Mouse (Mus musculus) CH12.LX (cell line): ENCODE results near the gene Fdxr. TPM values are rescaled to one million over a fixed set of nuclear protein-coding genes. Genes with fewer than 3 reads are reported as not detected.

Experiments
- DNase-seq: peaks from one replicate; pipeline ENCODE4 v3.0.0-alpha.2; 2013; ENCODE audit errors: extremely low read depth
- H3K27ac ChIP-seq: 2 replicates; pipeline ENCODE4 v1.5.1; 2012; ENCODE audit warnings: low read depth, mild to moderate bottlenecking, control low read depth, moderate library complexity; ENCODE audit not compliant: insufficient read depth
- H3K27me3 ChIP-seq: replicated peaks from 2 replicates; pipeline ENCODE3; 2012; ENCODE audit warnings: inconsistent platforms
- H3K36me3 ChIP-seq, 2 experiments: replicated peaks in 1 of 2; 2 replicates each; pipeline versions ENCODE3 to v1.6.1; 2012; ENCODE audit warnings: inconsistent platforms in 1 of 2, low read length in 1 of 2, mild to moderate bottlenecking in 1 of 2, mixed read lengths in 1 of 2, moderate library complexity in 1 of 2; ENCODE audit not compliant: control insufficient read depth in 1 of 2, insufficient read depth in 1 of 2
- H3K4me1 ChIP-seq, 2 experiments: 2 replicates each; pipeline ENCODE4 v1.6.1; 2012; ENCODE audit warnings: inconsistent platforms in 1 of 2, moderate library complexity in 1 of 2; ENCODE audit not compliant: insufficient read depth in 2 of 2, control insufficient read depth in 1 of 2
- H3K4me2 ChIP-seq: 2 replicates; pipeline ENCODE4 v1.6.1; 2012; ENCODE audit warnings: low read depth, mild to moderate bottlenecking, control low read depth; ENCODE audit not compliant: poor library complexity, insufficient read depth, severe bottlenecking
- H3K4me3 ChIP-seq, 3 experiments: fragments of 150-350 bp in 1 of 3; sonication (generic) in 1 of 3; replicated peaks in 1 of 3; 2 replicates each; pipeline versions ENCODE3 to v1.5.1; 2011 to 2012; ENCODE audit warnings: low read depth in 2 of 3, low read length in 2 of 3, mild to moderate bottlenecking in 2 of 3, moderate library complexity in 2 of 3, control low read depth in 1 of 3, improper control_type of control experiment in 1 of 3, inconsistent platforms in 1 of 3, mixed read lengths in 1 of 3; ENCODE audit not compliant: poor library complexity in 1 of 3
- H3K79me2 ChIP-seq: replicated peaks from 2 replicates; pipeline ENCODE4 v1.6.1; 2012; ENCODE audit warnings: mild to moderate bottlenecking, moderate library complexity; ENCODE audit not compliant: control insufficient read depth, poor library complexity, insufficient read depth, severe bottlenecking; ENCODE audit errors: extremely low read depth
- H3K9ac ChIP-seq: 2 replicates; pipeline ENCODE4 v1.6.1; 2012; ENCODE audit warnings: low read depth, mild to moderate bottlenecking, control low read depth, moderate library complexity; ENCODE audit not compliant: insufficient read depth
- H3K9me3 ChIP-seq: replicated peaks from 2 replicates; pipeline ENCODE3; 2012; ENCODE audit warnings: low read length, inconsistent platforms, mixed read lengths
- BHLHE40 ChIP-seq: IDR thresholded peaks from 2 replicates; pipeline ENCODE4 v1.6.1; 2011; ENCODE audit warnings: mild to moderate bottlenecking, low read depth, low read length, improper control_type of control experiment
- CHD1 ChIP-seq: IDR thresholded peaks from 2 replicates; pipeline ENCODE4 v1.6.1; 2012; ENCODE audit warnings: low read depth, low read length, improper control_type of control experiment, inconsistent platforms
- CHD2 ChIP-seq: IDR thresholded peaks from 2 replicates; pipeline ENCODE4 v1.6.1; 2011; ENCODE audit warnings: low read length, improper control_type of control experiment
- CTCF ChIP-seq, 2 experiments: IDR thresholded peaks in 1 of 2; conservative IDR thresholded peaks in 1 of 2; 2 replicates each; pipeline ENCODE4 v1.5.1; 2011 to 2012; ENCODE audit warnings: low read depth in 2 of 2, low read length in 2 of 2, improper control_type of control experiment in 1 of 2, inconsistent platforms in 1 of 2, mild to moderate bottlenecking in 1 of 2, moderate library complexity in 1 of 2
- E2F4 ChIP-seq: IDR thresholded peaks from 2 replicates; pipeline ENCODE4 v1.6.1; 2011; ENCODE audit warnings: low read depth, low read length, improper control_type of control experiment; ENCODE audit not compliant: insufficient replicate concordance
- EP300 ChIP-seq: IDR thresholded peaks from 2 replicates; pipeline ENCODE4 v1.6.1; 2011; ENCODE audit warnings: low read length, improper control_type of control experiment
- ETS1 ChIP-seq: conservative IDR thresholded peaks from 2 replicates; pipeline ENCODE4 v1.6.1; 2012; ENCODE audit warnings: low read depth, mild to moderate bottlenecking, inconsistent platforms, low read length, improper control_type of control experiment, moderate library complexity
- GABPA ChIP-seq: IDR thresholded peaks from 2 replicates; pipeline ENCODE4 v1.6.1; 2012; ENCODE audit warnings: low read depth, low read length, improper control_type of control experiment, inconsistent platforms; ENCODE audit not compliant: insufficient replicate concordance
- JUND ChIP-seq: conservative IDR thresholded peaks from 2 replicates; pipeline ENCODE4 v1.6.1; 2011; ENCODE audit warnings: low read depth, low read length, improper control_type of control experiment
- KAT2A ChIP-seq: IDR thresholded peaks from 2 replicates; pipeline ENCODE4 v1.6.1; 2012; ENCODE audit warnings: low read length, improper control_type of control experiment, inconsistent platforms; ENCODE audit not compliant: insufficient replicate concordance
- MAFK ChIP-seq: IDR thresholded peaks from 2 replicates; pipeline ENCODE4 v1.6.1; 2011; ENCODE audit warnings: low read length, improper control_type of control experiment; ENCODE audit not compliant: insufficient replicate concordance
- MAX ChIP-seq: IDR thresholded peaks from 2 replicates; pipeline ENCODE4 v1.6.1; 2011; ENCODE audit warnings: low read length, improper control_type of control experiment
- MAZ ChIP-seq: IDR thresholded peaks from 2 replicates; pipeline ENCODE4 v1.6.1; 2012; ENCODE audit warnings: low read depth, mild to moderate bottlenecking, inconsistent platforms, low read length, improper control_type of control experiment, moderate library complexity
- MEF2A ChIP-seq: IDR thresholded peaks from 2 replicates; pipeline ENCODE4 v1.6.1; 2014; ENCODE audit warnings: low read depth, mild to moderate bottlenecking, inconsistent platforms, low read length, improper control_type of control experiment, borderline replicate concordance
- MXI1 ChIP-seq: IDR thresholded peaks from 2 replicates; pipeline ENCODE4 v1.6.1; 2011; ENCODE audit warnings: mild to moderate bottlenecking, low read depth, low read length, improper control_type of control experiment
- NELFE ChIP-seq: IDR thresholded peaks from 2 replicates; pipeline ENCODE4 v1.6.1; 2011; ENCODE audit warnings: low read depth, low read length, improper control_type of control experiment
- NRF1 ChIP-seq: IDR thresholded peaks from 2 replicates; pipeline ENCODE4 v1.6.1; 2014; ENCODE audit warnings: low read depth, mild to moderate bottlenecking, inconsistent platforms, low read length, improper control_type of control experiment, moderate library complexity
- POLR2A ChIP-seq: IDR thresholded peaks from 2 replicates; pipeline ENCODE4 v1.6.1; 2011; ENCODE audit warnings: low read depth, mild to moderate bottlenecking, improper control_type of control experiment, low read length
- POLR2AphosphoS2 ChIP-seq: IDR thresholded peaks from 2 replicates; pipeline ENCODE4 v1.6.1; 2011; ENCODE audit warnings: low read depth, low read length, improper control_type of control experiment
- RAD21 ChIP-seq: IDR thresholded peaks from 2 replicates; pipeline ENCODE4 v1.6.1; 2011; ENCODE audit warnings: low read depth, mild to moderate bottlenecking, low read length, improper control_type of control experiment, moderate library complexity
- RCOR1 ChIP-seq: conservative IDR thresholded peaks from 2 replicates; pipeline ENCODE4 v1.6.1; 2012; ENCODE audit warnings: low read depth, mild to moderate bottlenecking, inconsistent platforms, low read length, improper control_type of control experiment
- SIN3A ChIP-seq: IDR thresholded peaks from 2 replicates; pipeline ENCODE4 v1.6.1; 2012; ENCODE audit warnings: low read length, improper control_type of control experiment, inconsistent platforms
- SMC3 ChIP-seq: IDR thresholded peaks from 2 replicates; pipeline ENCODE4 v1.6.1; 2011; ENCODE audit warnings: low read depth, low read length, improper control_type of control experiment
- TBP ChIP-seq: conservative IDR thresholded peaks from 2 replicates; pipeline ENCODE4 v1.6.1; 2011; ENCODE audit warnings: low read depth, low read length, improper control_type of control experiment
- TCF12 ChIP-seq: IDR thresholded peaks from 2 replicates; pipeline ENCODE4 v1.6.1; 2014; ENCODE audit warnings: low read depth, mild to moderate bottlenecking, inconsistent platforms, low read length, improper control_type of control experiment
- USF1 ChIP-seq: IDR thresholded peaks from 2 replicates; pipeline ENCODE4 v1.6.1; 2014; ENCODE audit warnings: low read depth, mild to moderate bottlenecking, inconsistent platforms, low read length, improper control_type of control experiment
- USF2 ChIP-seq: conservative IDR thresholded peaks from 2 replicates; pipeline ENCODE4 v1.6.1; 2011; ENCODE audit warnings: low read depth, low read length, improper control_type of control experiment
- ZC3H11A ChIP-seq: IDR thresholded peaks from 2 replicates; pipeline ENCODE4 v1.6.1; 2012; ENCODE audit warnings: low read depth, mild to moderate bottlenecking, inconsistent platforms, low read length, improper control_type of control experiment
- ZKSCAN1 ChIP-seq: IDR thresholded peaks from 2 replicates; pipeline ENCODE4 v1.6.1; 2012; ENCODE audit warnings: low read depth, inconsistent platforms, low read length, improper control_type of control experiment, borderline replicate concordance
- ZMIZ1 ChIP-seq: IDR thresholded peaks from 2 replicates; pipeline ENCODE4 v1.6.1; 2012; ENCODE audit warnings: low read depth, mild to moderate bottlenecking, inconsistent platforms, low read length, improper control_type of control experiment
- ZNF384 ChIP-seq: IDR thresholded peaks from 2 replicates; pipeline ENCODE4 v1.6.1; 2012; ENCODE audit warnings: low read depth, low read length, improper control_type of control experiment, inconsistent platforms
- dilution Hi-C: fragments of 300-500 bp; cut with MboI; formaldehyde crosslinking; loops from 2 replicates; pipeline ENCODE4 v1.14.3; 2020; ENCODE audit warnings: low sequenced_read_pairs; ENCODE audit not compliant: extremely low pct_unique_long_range_greater_than_20kb, extremely low pct_ligation_motif_present
- in situ Hi-C: fragments of 300-500 bp; cut with MboI; formaldehyde crosslinking; loops from 3 replicates; pipeline ENCODE4 v1.14.3; 2019; ENCODE audit warnings: low sequenced_read_pairs, low pct_ligation_motif_present, low pct_unique_long_range_greater_than_20kb, mixed read lengths
- polyA plus RNA-seq: library from polyadenylated mRNA; unstranded; fragments of >175 nt; gene quantifications from 2 replicates; pipeline ENCODE4 v1.2.1, GENCODE M21; 2012; ENCODE audit warnings: low read depth; ENCODE audit not compliant: insufficient read length
- total RNA-seq, 2 experiments: library from RNA; depleted of rRNA; stranded (reverse); fragments of 300-350 nt in 1 of 2; fragments of >200 nt in 1 of 2; gene quantifications; 2 replicates each; pipeline ENCODE4 v1.2.3; 2012 to 2014

Gene Fdxr
- total and polyA plus RNA-seq, 3 experiments = 43.8 to 63.3 (median 58.6) TPM

- Histone ChIP-seq H3K27ac (no peak overlapping the region), H3K9ac (no peak overlapping the region), H3K4me2 (no peak overlapping the region), H3K4me1 (peaks cover 2 to 31% of the 10 kb centered on the region in 2 experiments), H3K79me2 (no peaks in the 10 kb centered on the region), H3K4me3 (no peak overlapping the region), H3K27me3 (no peaks in the 10 kb centered on the region), H3K9me3 (no peaks in the 10 kb centered on the region), H3K36me3 (peaks cover 0 to 7% of the 10 kb centered on the region in 2 experiments)
- in situ Hi-C loops (no loop called here), dilution Hi-C loops (no loop called here)
- no peak for DNase-seq
- TF ChIP-seq CHD1 = no peak
- no peak for TF ChIP-seq ZC3H11A
- TF ChIP-seq JUND = no peak
- no peak for TF ChIP-seq ZKSCAN1
- no peak for TF ChIP-seq ZMIZ1
- TF ChIP-seq CHD2 = no peak
- TF ChIP-seq MXI1 = no peak
- no peak for TF ChIP-seq EP300
- no peak for TF ChIP-seq TCF12
- TF ChIP-seq ETS1 = no peak
- no peak for TF ChIP-seq USF1
- no peak for TF ChIP-seq CTCF (conservative IDR thresholded peaks at IDR 0.05 in 1 of 2, IDR thresholded peaks at IDR 0.05 in 1 of 2; ENCODE audit: low read depth in 2 of 2, low read length in 2 of 2)
- no peak for TF ChIP-seq MAZ
- TF ChIP-seq ZNF384 = no peak
- no peak for TF ChIP-seq RCOR1
- no peak for TF ChIP-seq KAT2A
- no peak for TF ChIP-seq TBP
These were observed 5.4 kb upstream of the Fdxr start for GRCm38 (mm10) chr11:115282295-115282694.

DNA sequence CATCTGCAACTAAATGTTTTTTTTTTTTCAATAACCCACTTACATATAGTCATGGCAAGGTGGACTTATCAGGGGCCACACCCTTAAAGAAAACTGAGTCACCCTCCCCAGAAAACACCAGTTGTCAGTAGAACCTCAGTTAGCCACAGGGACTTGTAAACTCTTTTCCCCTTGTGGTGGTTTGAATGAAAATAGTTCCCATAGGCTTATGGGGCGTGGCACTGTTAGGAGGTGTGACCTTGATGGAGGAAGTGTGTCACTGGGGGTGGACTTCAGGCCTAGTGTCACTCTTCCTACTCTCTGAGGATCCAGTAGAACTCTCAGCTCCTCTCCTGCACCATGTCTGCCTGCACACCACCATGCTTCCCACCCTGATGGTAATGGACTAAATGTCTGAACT, 2.9 kb upstream of the Fdxr start:
- peak; percentile 92 for DNase-seq
- Histone ChIP-seq H3K27ac (no peak overlapping the region), H3K9ac (no peak overlapping the region), H3K36me3 (peaks cover 0 to 11% of the 10 kb centered on the region in 2 experiments), H3K9me3 (no peaks in the 10 kb centered on the region), H3K79me2 (0 out of 2 replicates have a peak, but pooled peaks cover 6% of the 10 kb centered on the region), H3K27me3 (no peaks in the 10 kb centered on the region), H3K4me1 (peaks cover 6 to 44% of the 10 kb centered on the region in 2 experiments), H3K4me2 (peak overlapping the region; percentile 30; the same call in 1 of the 2 replicates), H3K4me3 (peak overlapping the region in 2 of 3 experiments; percentile 40 to 45)
- dilution Hi-C loops (no loop called here), in situ Hi-C loops (no loop called here)
- TF ChIP-seq MEF2A = no peak
- no peak for TF ChIP-seq RCOR1
- TF ChIP-seq E2F4 = no peak
- TF ChIP-seq POLR2AphosphoS2 = no peak
- no peak for TF ChIP-seq GABPA
- TF ChIP-seq BHLHE40 = no peak
- TF ChIP-seq CHD1 = no peak
- TF ChIP-seq POLR2A = peak; percentile 66
- no peak for TF ChIP-seq CTCF (conservative IDR thresholded peaks at IDR 0.05 in 1 of 2, IDR thresholded peaks at IDR 0.05 in 1 of 2; ENCODE audit: low read depth in 2 of 2, low read length in 2 of 2)
- no peak for TF ChIP-seq ZNF384
- no peak; the same call in 1 of the 2 replicates for TF ChIP-seq SMC3
- TF ChIP-seq USF2 = no peak
- no peak for TF ChIP-seq EP300
- no peak for TF ChIP-seq KAT2A
- TF ChIP-seq NRF1 = no peak
- no peak for TF ChIP-seq MAX
- TF ChIP-seq RAD21 = no peak
- no peak for TF ChIP-seq USF1
- no peak for TF ChIP-seq MAFK
- no peak for TF ChIP-seq CHD2
- TF ChIP-seq TCF12 = peak; percentile 44; the same call in 1 of the 2 replicates
- TF ChIP-seq ZKSCAN1 = no peak
- TF ChIP-seq ZMIZ1 = 0 out of 2 replicates have a peak, but pooled peaks have one; percentile 12
- peak; percentile 48; the same call in 1 of the 2 replicates for TF ChIP-seq NELFE
- no peak; the same call in 1 of the 2 replicates for TF ChIP-seq SIN3A
- no peak for TF ChIP-seq MAZ
- no peak; the same call in 1 of the 2 replicates for TF ChIP-seq ETS1
